Mouse (Mus musculus) liver, embryonic 14.5 days (tissue): ENCODE measurements at regions not wholly inside any gene's neighbourhood (a gene's known extent, or its start where the extent isn't known, plus 50 kb on each side); places are given as distances from the start of the nearest gene placed in this dataset.

Experiments
- ATAC-seq: fragments of 200-750 bp; cut with Nextera tagmentation; 2 replicates; pipeline ENCODE4 v1.8.0; 2017; ENCODE audit warnings: moderate number of reproducible peaks, mild to moderate bottlenecking, moderate library complexity; ENCODE audit not compliant: insufficient read depth
- DNase-seq, 3 experiments: peaks; one replicate each; pipeline ENCODE4 v3.0.0-alpha.2; 2012 to 2013; ENCODE audit warnings: low read depth in 3 of 3, low spot score in 3 of 3
- H3K27ac ChIP-seq: fragments of 300-500 bp; sonication (generic); 2 replicates; pipeline ENCODE4 v1.5.1; 2014; ENCODE audit warnings: moderate library complexity, mild to moderate bottlenecking, control low read depth, inconsistent platforms
- H3K27me3 ChIP-seq: fragments of 300-500 bp; sonication (generic); 2 replicates; pipeline ENCODE4 v1.6.1; 2014; ENCODE audit warnings: mild to moderate bottlenecking, low read length, moderate library complexity; ENCODE audit not compliant: control insufficient read depth, insufficient read depth
- H3K36me3 ChIP-seq: fragments of 300-500 bp; sonication (generic); replicated peaks from 2 replicates; pipeline ENCODE4 v1.6.1; 2014; ENCODE audit warnings: low read depth; ENCODE audit not compliant: control insufficient read depth, insufficient read depth
- H3K4me1 ChIP-seq, 2 experiments: fragments of 200-500 bp in 1 of 2; fragments of 300-500 bp in 1 of 2; sonication (generic) in 1 of 2; replicated peaks; 2 replicates each; pipeline ENCODE4 v1.6.1; 2012 to 2014; ENCODE audit warnings: antibody characterized with exemption in 1 of 2, inconsistent platforms in 1 of 2, low read length in 1 of 2; ENCODE audit not compliant: control insufficient read depth in 2 of 2, insufficient read depth in 2 of 2
- H3K4me2 ChIP-seq: fragments of 300-500 bp; sonication (generic); 2 replicates; pipeline ENCODE4 v1.6.1; 2014; ENCODE audit warnings: low read depth, mild to moderate bottlenecking, control low read depth, moderate library complexity
- H3K4me3 ChIP-seq, 2 experiments: fragments of 200-500 bp in 1 of 2; fragments of 300-500 bp in 1 of 2; sonication (generic) in 1 of 2; 2 replicates each; pipeline ENCODE4 v1.5.1; 2012 to 2014; ENCODE audit warnings: low read depth in 2 of 2, low read length in 2 of 2, mild to moderate bottlenecking in 2 of 2, control low read depth in 1 of 2, inconsistent platforms in 1 of 2, moderate library complexity in 1 of 2; ENCODE audit not compliant: insufficient read depth in 1 of 2
- H3K9ac ChIP-seq: fragments of 300-500 bp; sonication (generic); replicated peaks from 2 replicates; pipeline ENCODE4 v1.6.1; 2014; ENCODE audit warnings: mild to moderate bottlenecking, control low read depth, moderate library complexity
- H3K9me3 ChIP-seq: fragments of 300-500 bp; sonication (generic); 2 replicates; pipeline ENCODE4 v1.6.1; 2016; ENCODE audit warnings: low read length, mixed read lengths; ENCODE audit not compliant: control insufficient read depth
- CTCF ChIP-seq: IDR thresholded peaks from 2 replicates; pipeline ENCODE4 v1.5.1; 2016; ENCODE audit warnings: antibody characterized with exemption, low read depth, control low read depth
- EP300 ChIP-seq: IDR thresholded peaks from 2 replicates; pipeline ENCODE4 v1.6.1; 2016; ENCODE audit warnings: antibody characterized with exemption, low read depth
- WGBS: fragments of 180-500 bp; shearing (Covaris S2); extraction: QIAGEN DNeasy Blood & Tissue Kit; methylation state at CpG from one replicate; pipeline ENCODE4 v1.1.7; 2014; ENCODE audit not compliant: insufficient replicate concordance; 5-methylcytosine and 5-hydroxymethylcytosine counted together

DNA sequence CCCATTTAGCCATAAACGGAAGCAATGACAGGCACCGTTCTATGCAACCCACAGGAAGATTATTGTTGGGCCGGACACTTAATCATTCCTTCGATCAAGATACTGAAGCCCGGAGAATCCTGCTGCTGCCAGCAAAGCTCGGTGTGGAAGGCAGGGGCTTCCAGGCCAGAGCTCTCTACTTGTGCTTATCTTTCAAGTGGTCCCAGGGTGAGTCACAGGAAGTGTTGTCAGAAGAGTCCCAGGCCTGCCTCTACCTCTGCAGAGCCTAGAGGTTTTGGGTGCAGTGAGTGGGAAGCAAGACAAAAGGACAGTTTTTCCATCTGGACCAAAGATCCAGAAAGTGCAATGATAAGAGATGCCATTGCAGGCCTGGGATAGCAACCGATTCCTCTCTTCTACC, 231.6 kb upstream of the Mpped2 start:
- ATAC-seq (no peak), DNase-seq (no peak)
- H3K27ac ChIP-seq: no peak overlapping the region
- no peak overlapping the region for H3K4me2 ChIP-seq
- no peak overlapping the region for H3K4me3 ChIP-seq
- H3K9ac ChIP-seq: no peak overlapping the region
- H3K4me1 ChIP-seq: 0 out of 4 replicates have a peak, but pooled peaks cover 0 to 3% of the 10 kb centered on the region in 2 experiments
- no peaks in the 10 kb centered on the region for H3K27me3 ChIP-seq
- no peaks in the 10 kb centered on the region for H3K9me3 ChIP-seq
- 18% methylated on average over 7 of the region's 7 CpGs for WGBS
- TF ChIP-seq CTCF: no peak
- TF ChIP-seq EP300: no peak
- no peaks in the 10 kb centered on the region for H3K36me3 ChIP-seq

- Histone ChIP-seq H3K27me3 (no peaks in the 10 kb centered on the region), H3K9me3 (no peaks in the 10 kb centered on the region), H3K4me3 (no peak overlapping the region), H3K36me3 (no peaks in the 10 kb centered on the region), H3K4me2 (no peak overlapping the region), H3K9ac (no peak overlapping the region), H3K27ac (no peak overlapping the region), H3K4me1 (0 out of 4 replicates have a peak, but pooled peaks cover 0 to 3% of the 10 kb centered on the region in 2 experiments)
- WGBS: 33% methylated on average over 12 of the region's 12 CpGs
- no peak for ATAC-seq
- TF ChIP-seq EP300 (no peak), CTCF (no peak)
- no peak for DNase-seq
Measured at GRCm38 (mm10) chr2:106461973-106462637, 231.0 kb upstream of the Mpped2 start.

- no peak overlapping the region for H3K4me3 ChIP-seq
- no peaks in the 10 kb centered on the region for H3K36me3 ChIP-seq
- ATAC-seq: no peak
Measured at GRCm38 (mm10) chr2:106465055-106465454, 228.0 kb upstream of the Mpped2 start.

GRCm38 (mm10) chr2:106465831-106466230, 227.2 kb upstream of the Mpped2 start:
- DNase-seq: no peak
- Histone ChIP-seq H3K27ac (no peak overlapping the region), H3K4me1 (0 out of 4 replicates have a peak, but pooled peaks cover 0 to 3% of the 10 kb centered on the region in 2 experiments), H3K36me3 (no peaks in the 10 kb centered on the region), H3K9me3 (no peaks in the 10 kb centered on the region), H3K9ac (no peak overlapping the region), H3K4me2 (no peak overlapping the region), H3K27me3 (no peaks in the 10 kb centered on the region), H3K4me3 (no peak overlapping the region)
- 68% methylated on average over 3 of the region's 3 CpGs for WGBS
- ATAC-seq: no peak
- TF ChIP-seq EP300: no peak
- no peak for TF ChIP-seq CTCF

More at GRCm38 (mm10) chr2:106465055-106465454, 228.0 kb upstream of the Mpped2 start:
- H3K9me3 ChIP-seq: no peaks in the 10 kb centered on the region
- no peak for DNase-seq
- no peak overlapping the region for H3K4me2 ChIP-seq
- H3K4me1 ChIP-seq: 0 out of 4 replicates have a peak, but pooled peaks cover 0 to 3% of the 10 kb centered on the region in 2 experiments
- no peak overlapping the region for H3K27ac ChIP-seq
- no peak overlapping the region for H3K9ac ChIP-seq
- TF ChIP-seq CTCF: no peak
- WGBS: 38% methylated on average over 3 of the region's 3 CpGs
- no peaks in the 10 kb centered on the region for H3K27me3 ChIP-seq

GRCm38 (mm10) chr2:106469196-106469595, 223.9 kb upstream of the Mpped2 start:
- H3K36me3 ChIP-seq: no peaks in the 10 kb centered on the region
- no peaks in the 10 kb centered on the region for H3K9me3 ChIP-seq
- DNase-seq (no peak), ATAC-seq (no peak)
- no peak overlapping the region for H3K4me2 ChIP-seq
- H3K4me1 ChIP-seq: no peaks in the 10 kb centered on the region
- H3K27ac ChIP-seq: no peak overlapping the region
- no peaks in the 10 kb centered on the region for H3K27me3 ChIP-seq
- TF ChIP-seq EP300: no peak
- no peak overlapping the region for H3K9ac ChIP-seq
- H3K4me3 ChIP-seq: no peak overlapping the region
- 71% methylated on average over 2 of the region's 2 CpGs for WGBS
